Mouse (Mus musculus) heart, adult 2 months (tissue): ENCODE measurements around the gene Cys1. TPM values are rescaled to one million over a fixed set of nuclear protein-coding genes. Genes with fewer than 3 reads are reported as not detected.

Source experiments
- DNase-seq, 2 experiments: peaks; one replicate each; pipeline ENCODE4 v3.0.0; 2021
- H3K27ac ChIP-seq: fragments of 200-600 bp; 2 replicates; pipeline ENCODE4 v1.8.1; 2022
- H3K27me3 ChIP-seq: fragments of 200-500 bp; 2 replicates; pipeline ENCODE4 v1.6.1; 2012; ENCODE audit warnings: mild to moderate bottlenecking, low read length, inconsistent platforms, mixed read lengths; ENCODE audit not compliant: control insufficient read depth, insufficient read depth
- H3K36me3 ChIP-seq: fragments of 200-500 bp; 2 replicates; pipeline ENCODE4 v1.6.1; 2012; ENCODE audit warnings: low read length, inconsistent platforms; ENCODE audit not compliant: control insufficient read depth, insufficient read depth
- H3K4me1 ChIP-seq: fragments of 200-500 bp; 2 replicates; pipeline ENCODE4 v1.6.1; 2011; ENCODE audit warnings: low read length; ENCODE audit not compliant: control insufficient read depth, insufficient read depth
- H3K4me3 ChIP-seq: fragments of 200-600 bp; 2 replicates; pipeline ENCODE4 v1.8.1; 2022
- H3K79me2 ChIP-seq: fragments of 200-500 bp; replicated peaks from 2 replicates; pipeline ENCODE4 v1.6.1; 2012; ENCODE audit warnings: mild to moderate bottlenecking, inconsistent platforms, low read length, moderate library complexity, mixed read lengths; ENCODE audit not compliant: control insufficient read depth, insufficient read depth
- H3K9ac ChIP-seq: fragments of 200-500 bp; 2 replicates; pipeline ENCODE4 v1.6.1; 2012; ENCODE audit warnings: low read depth, mild to moderate bottlenecking, control low read depth, inconsistent platforms, low read length, mixed read lengths
- CTCF ChIP-seq: fragments of 200-600 bp; IDR thresholded peaks from 2 replicates; pipeline ENCODE4 v1.8.1; 2022; ENCODE audit warnings: antibody characterized with exemption, mild to moderate bottlenecking, moderate library complexity
- EP300 ChIP-seq: fragments of 200-500 bp; IDR thresholded peaks from 2 replicates; pipeline ENCODE4 v1.6.1; 2011; ENCODE audit warnings: low read depth, low read length, control low read depth; ENCODE audit not compliant: insufficient read depth
- POLR2A ChIP-seq: fragments of 200-500 bp; IDR thresholded peaks from 2 replicates; pipeline ENCODE4 v1.6.1; 2011; ENCODE audit warnings: mild to moderate bottlenecking, low read depth, low read length, control low read depth; ENCODE audit not compliant: insufficient read depth
- WGBS: fragments of 180-500 bp; shearing (Covaris S2); methylation state at CpG from one replicate; pipeline ENCODE4 v1.1.7; 2018; 5-methylcytosine and 5-hydroxymethylcytosine counted together
- intact Hi-C: fragments of 180-260 bp; cut with DNase I; formaldehyde crosslinking; loops from one replicate; pipeline ENCODE4 v1.15.1; 2025
- polyA plus RNA-seq: library from polyadenylated mRNA; depleted of rRNA; stranded (reverse); fragments of >200 nt; gene quantifications from 2 replicates; pipeline ENCODE4 v1.2.3, GENCODE M21; 2012
- total RNA-seq, 2 experiments: library from RNA; stranded (reverse); gene quantifications; 2 replicates each; pipeline ENCODE4 v1.2.3; 2021

The Cys1 gene
- total and polyA plus RNA-seq, 3 experiments = 3.3 to 5.6 (median 4.0) TPM

GRCm38 (mm10) chr12:24690351-24690750 lies 8.7 kb upstream of the Cys1 start:
- Histone ChIP-seq H3K27ac (no peak overlapping the region), H3K4me3 (no peak overlapping the region), H3K9ac (no peak overlapping the region), H3K4me1 (no peaks in the 10 kb centered on the region), H3K79me2 (no peaks in the 10 kb centered on the region), H3K36me3 (no peaks in the 10 kb centered on the region), H3K27me3 (no peaks in the 10 kb centered on the region)
- TF ChIP-seq POLR2A = no peak
- no peak for DNase-seq
- intact Hi-C loops = no loop called here
- WGBS = 80% methylated on average over 3 of the region's 3 CpGs

DNA sequence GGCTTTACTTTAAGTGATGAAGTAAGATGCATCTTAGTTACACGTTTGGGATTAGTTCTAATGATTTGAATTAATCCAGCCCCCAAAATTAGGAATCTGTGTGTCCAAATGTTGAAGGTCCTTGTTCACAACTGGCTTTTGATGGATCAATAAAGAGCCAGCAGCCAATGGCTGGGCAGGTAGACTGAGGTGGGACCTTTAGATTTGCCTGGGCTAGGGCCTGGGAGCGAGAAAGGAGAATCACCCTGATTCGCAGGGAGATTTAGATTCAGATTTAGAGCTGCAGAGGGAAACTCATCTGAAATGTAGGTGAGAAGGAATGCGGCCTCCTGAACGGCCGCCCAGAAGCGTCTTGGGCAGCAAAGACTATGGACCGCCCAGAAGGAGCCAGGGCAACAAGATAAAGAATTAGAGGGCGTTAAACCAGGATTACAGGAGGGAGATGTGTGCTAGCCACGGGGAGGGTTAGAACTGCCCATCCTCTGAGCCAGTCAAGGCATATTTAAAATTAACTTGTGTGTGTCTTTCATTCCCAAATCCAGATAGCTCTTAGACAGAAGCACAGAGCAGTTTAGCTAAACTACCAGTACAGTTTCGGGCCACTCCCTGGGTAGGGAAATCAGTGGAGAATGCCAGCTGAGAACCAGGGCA lies 5.2 kb upstream of the Cys1 start:
- Histone ChIP-seq H3K79me2 (no peaks in the 10 kb centered on the region), H3K36me3 (no peaks in the 10 kb centered on the region), H3K9ac (no peak overlapping the region), H3K27ac (no peak overlapping the region), H3K4me3 (no peak overlapping the region), H3K27me3 (no peaks in the 10 kb centered on the region), H3K4me1 (peaks cover 2% of the 10 kb centered on the region)
- DNase-seq = no peak
- TF ChIP-seq POLR2A (no peak), CTCF (no peak), EP300 (no peak)
- intact Hi-C loops = no loop called here
- 78% methylated on average over 11 of the region's 11 CpGs for WGBS

DNA sequence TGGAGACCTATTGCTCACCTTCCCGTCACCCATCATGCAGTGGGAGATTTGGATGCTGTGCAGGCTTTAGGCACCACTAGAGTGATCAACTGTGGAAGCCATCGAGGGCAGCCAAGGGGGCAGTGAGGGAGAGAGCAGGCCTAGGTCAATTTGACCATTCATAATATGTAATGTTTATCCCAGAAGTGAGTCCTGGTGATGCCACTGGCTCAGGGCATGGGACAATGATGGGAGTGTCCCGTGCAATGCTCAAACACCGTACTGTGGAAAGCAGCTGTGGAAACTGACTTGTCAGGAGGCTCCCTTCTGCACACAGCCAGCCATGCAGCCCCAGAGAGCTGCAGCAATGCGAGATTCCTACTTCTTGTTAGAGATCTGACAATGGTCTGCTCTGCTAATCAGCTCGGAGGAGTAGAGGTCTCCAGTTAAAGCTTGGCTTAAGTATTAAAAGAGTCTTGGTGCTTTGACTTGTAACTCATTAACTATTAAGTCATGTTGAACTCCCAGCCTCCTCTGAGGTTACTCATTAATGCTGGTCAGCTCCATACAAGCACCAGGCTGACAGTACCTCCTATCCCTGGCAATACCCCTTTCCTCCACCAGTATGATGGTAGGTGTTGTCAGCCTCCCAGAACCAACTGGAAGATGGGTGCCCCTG lies 4.6 kb upstream of the Cys1 start:
- no peaks in the 10 kb centered on the region for H3K79me2 ChIP-seq
- H3K27me3 ChIP-seq = no peaks in the 10 kb centered on the region
- no peak overlapping the region for H3K9ac ChIP-seq
- intact Hi-C loops = no loop called here
- TF ChIP-seq CTCF (no peak), POLR2A (no peak)
- WGBS = 72% methylated on average over 6 of the region's 6 CpGs
- no peak for DNase-seq
- H3K4me3 ChIP-seq = no peak overlapping the region
- no peaks in the 10 kb centered on the region for H3K36me3 ChIP-seq
- no peak overlapping the region for H3K27ac ChIP-seq
- peaks cover 2% of the 10 kb centered on the region for H3K4me1 ChIP-seq

GRCm38 (mm10) chr12:24683461-24683860 lies 1.8 kb upstream of the Cys1 start:
- peaks cover 9% of the 10 kb centered on the region for H3K4me1 ChIP-seq
- no peaks in the 10 kb centered on the region for H3K79me2 ChIP-seq
- 75% methylated on average over 7 of the region's 7 CpGs for WGBS
- TF ChIP-seq CTCF (no peak), POLR2A (no peak), EP300 (no peak)
- H3K9ac ChIP-seq = no peak overlapping the region
- DNase-seq = no peak
- H3K27ac ChIP-seq = no peak overlapping the region
- no peaks in the 10 kb centered on the region for H3K27me3 ChIP-seq
- intact Hi-C loops = no loop called here
- no peak overlapping the region for H3K4me3 ChIP-seq
- H3K36me3 ChIP-seq = no peaks in the 10 kb centered on the region

GRCm38 (mm10) chr12:24682563-24682962 lies 950 bp upstream of the Cys1 start:
- no peaks in the 10 kb centered on the region for H3K79me2 ChIP-seq
- H3K4me1 ChIP-seq = peaks cover 9% of the 10 kb centered on the region
- intact Hi-C loops = no loop called here
- H3K9ac ChIP-seq = no peak overlapping the region
- H3K36me3 ChIP-seq = no peaks in the 10 kb centered on the region
- TF ChIP-seq EP300 = 0 out of 2 replicates have a peak, but pooled peaks have one; percentile 19
- no peak for TF ChIP-seq POLR2A
- peak overlapping the region; percentile 88 for H3K27ac ChIP-seq
- no peak overlapping the region for H3K4me3 ChIP-seq
- DNase-seq = peak; percentile 45 to 62
- H3K27me3 ChIP-seq = no peaks in the 10 kb centered on the region
- WGBS = 36% methylated on average over 8 of the region's 8 CpGs

GRCm38 (mm10) chr12:24680492-24681285 lies 924 bp downstream of the Cys1 start:
- peak; percentile 50 to 71 for DNase-seq
- WGBS = 3% methylated on average over 56 of the region's 61 CpGs
- H3K9ac ChIP-seq = peak overlapping the region; percentile 85
- peak overlapping the region; percentile 59 for H3K4me3 ChIP-seq
- no peaks in the 10 kb centered on the region for H3K79me2 ChIP-seq
- TF ChIP-seq CTCF = peak; percentile 49
- TF ChIP-seq EP300 = no peak
- peaks cover 9% of the 10 kb centered on the region for H3K4me1 ChIP-seq
- no peaks in the 10 kb centered on the region for H3K36me3 ChIP-seq
- H3K27ac ChIP-seq = peak overlapping the region; percentile 88
- intact Hi-C loops = loop anchor here (2.0 kb wide), 2 partner anchors 16 to 28 kb away; no protein-coding TSS in a partner anchor
- no peaks in the 10 kb centered on the region for H3K27me3 ChIP-seq
